ENCODE assay signal across 9 mouse cellular contexts in the genomic region with DNA sequence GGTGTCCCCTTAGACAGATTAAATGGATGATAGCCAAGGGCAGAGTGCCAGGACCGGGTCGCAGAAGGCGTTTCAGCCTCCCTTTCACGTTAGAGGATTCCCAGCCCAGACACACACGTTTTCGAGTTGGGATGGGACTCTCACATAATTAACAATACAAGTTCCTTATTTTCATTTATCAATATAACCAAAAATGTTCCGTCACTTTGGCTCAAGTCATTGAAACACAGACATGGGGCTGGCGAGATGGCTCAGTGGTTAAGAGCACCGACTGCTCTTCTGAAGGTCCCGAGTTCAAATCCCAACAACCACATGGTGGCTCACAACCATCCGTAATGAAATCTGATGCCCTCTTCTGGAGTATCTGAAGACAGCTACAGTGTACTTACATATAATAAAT. TPM values are rescaled to one million over a fixed set of nuclear protein-coding genes. Genes with fewer than 3 reads are reported as not detected.
DNase-seq lines count a peak whose midpoint lies in the region; ATAC-seq and TF ChIP-seq lines count a peak whose summit lies in the region.
"Not testable (repeated sequence)": the region's sequence is repeated elsewhere in the genome, so short reads cannot be mapped to it uniquely, and the experiment has no call there.
"Had no signal": no experiment of that assay in that cellular context is flagged by ENCODE, and none has a peak within 500 bp of the region (broad histone marks: within the 10 kb centered on the region; RNA-seq: fewer than 3 reads in every experiment).

No protein-coding gene starts in this region.

- not testable (repeated sequence) for H3K27me3 ChIP-seq in embryonic facial prominence, embryonic 11.5 days (ENCODE audit: control insufficient read depth, insufficient read depth, low read length); forebrain, embryonic 15.5 days; heart, embryonic 15.5 days; intestine, embryonic 15.5 days (replicated peaks); limb, embryonic 12.5 days; lung, embryonic 15.5 days; myocyte (ENCODE audit: control insufficient read depth, insufficient read depth, insufficient read length); testis, adult 2 months (ENCODE audit: control insufficient read depth, insufficient read depth, low read length)

- not testable (repeated sequence) for TF ChIP-seq CTCF in testis, adult 2 months (IDR thresholded peaks at IDR 0.05; ENCODE audit: control insufficient read depth, insufficient read depth, insufficient replicate concordance, low read depth, low read length)

- not testable (repeated sequence) for DNase-seq in embryonic facial prominence, embryonic 11.5 days (ENCODE audit: low spot score)

- H3K4me1 ChIP-seq in embryonic facial prominence, embryonic 11.5 days (ENCODE audit: control insufficient read depth, insufficient read depth, low read length); heart, embryonic 15.5 days (replicated peaks); intestine, embryonic 15.5 days (replicated peaks); limb, embryonic 12.5 days (replicated peaks); lung, embryonic 15.5 days; testis, adult 2 months (ENCODE audit: control insufficient read depth, insufficient read depth, low read length): not testable (repeated sequence)
- peaks cover 12% of the 10 kb centered on the region for H3K4me1 ChIP-seq in forebrain, embryonic 15.5 days

- H3K4me3 ChIP-seq in embryonic facial prominence, embryonic 11.5 days (ENCODE audit: low read depth, low read length): not testable (repeated sequence)
- peak overlapping the region; percentile 43 for H3K4me3 ChIP-seq in forebrain, embryonic 15.5 days
- H3K4me3 ChIP-seq in heart, embryonic 15.5 days: peak overlapping the region; percentile 57
- peak overlapping the region; percentile 44 for H3K4me3 ChIP-seq in intestine, embryonic 15.5 days (replicated peaks)
- H3K4me3 ChIP-seq in limb, embryonic 12.5 days (replicated peaks): peak overlapping the region; percentile 41
- H3K4me3 ChIP-seq in lung, embryonic 15.5 days: peak overlapping the region; percentile 41
- H3K4me3 ChIP-seq in myocyte: peak overlapping the region; percentile 26
- H3K4me3 ChIP-seq in testis, adult 2 months (ENCODE audit: control insufficient read depth, low read depth, low read length): 0 out of 2 replicates have a peak overlapping the region, but pooled peaks have one; percentile 14

- TF ChIP-seq POLR2A in myocyte (IDR thresholded peaks at IDR 0.05; ENCODE audit: insufficient read length, low read depth); testis, adult 2 months (IDR thresholded peaks at IDR 0.05; ENCODE audit: control insufficient read depth, low read depth, low read length): not testable (repeated sequence)

- not testable (repeated sequence) for H3K9me3 ChIP-seq in embryonic facial prominence, embryonic 11.5 days (replicated peaks; ENCODE audit: control insufficient read depth, low read length); forebrain, embryonic 15.5 days; heart, embryonic 15.5 days (replicated peaks); intestine, embryonic 15.5 days; limb, embryonic 12.5 days; lung, embryonic 15.5 days

- 61% methylated on average over 11 of the region's 11 CpGs for WGBS in embryonic facial prominence, embryonic 11.5 days
- 35% methylated on average over 11 of the region's 11 CpGs for WGBS in forebrain, embryonic 15.5 days
- 48% methylated on average over 11 of the region's 11 CpGs for WGBS in heart, embryonic 15.5 days
- 54% methylated on average over 11 of the region's 11 CpGs for WGBS in intestine, embryonic 15.5 days
- WGBS in limb, embryonic 12.5 days: 55% methylated on average over 11 of the region's 11 CpGs
- 42% methylated on average over 11 of the region's 11 CpGs for WGBS in lung, embryonic 15.5 days

- ATAC-seq in embryonic facial prominence, embryonic 11.5 days (replicated peaks; ENCODE audit: insufficient number of reproducible peaks, low FRiP score, low TSS enrichment, low read depth); heart, embryonic 15.5 days (replicated peaks; ENCODE audit: insufficient number of reproducible peaks, insufficient read depth, low FRiP score, low read depth); intestine, embryonic 15.5 days; limb, embryonic 12.5 days (ENCODE audit: insufficient number of reproducible peaks, insufficient read depth, low FRiP score, low TSS enrichment, low read depth); lung, embryonic 15.5 days (ENCODE audit: borderline replicate concordance, extremely low read depth, low FRiP score, low TSS enrichment): not testable (repeated sequence)
- ATAC-seq in forebrain, embryonic 15.5 days (replicated peaks): peak; percentile 6

- H3K27ac ChIP-seq in embryonic facial prominence, embryonic 11.5 days (replicated peaks; ENCODE audit: low read depth, low read length); intestine, embryonic 15.5 days; lung, embryonic 15.5 days; testis, adult 2 months (ENCODE audit: control insufficient read depth, insufficient read depth, low read depth, low read length): not testable (repeated sequence)
- H3K27ac ChIP-seq in forebrain, embryonic 15.5 days (replicated peaks): peak overlapping the region; percentile 80
- peak overlapping the region; percentile 77 for H3K27ac ChIP-seq in heart, embryonic 15.5 days
- H3K27ac ChIP-seq in limb, embryonic 12.5 days: peak overlapping the region; percentile 84; the same call in 1 of the 2 replicates

- H3K4me2 ChIP-seq in embryonic facial prominence, embryonic 11.5 days (ENCODE audit: low read depth, low read length): peak overlapping the region; percentile 46; the same call in 1 of the 2 replicates
- peak overlapping the region; percentile 61 for H3K4me2 ChIP-seq in forebrain, embryonic 15.5 days (replicated peaks)
- H3K4me2 ChIP-seq in heart, embryonic 15.5 days: peak overlapping the region; percentile 72
- peak overlapping the region; percentile 71 for H3K4me2 ChIP-seq in intestine, embryonic 15.5 days (replicated peaks)
- H3K4me2 ChIP-seq in limb, embryonic 12.5 days: peak overlapping the region; percentile 53
- H3K4me2 ChIP-seq in lung, embryonic 15.5 days: peak overlapping the region; percentile 62
- peak overlapping the region; percentile 99 for H3K4me2 ChIP-seq in myocyte (ENCODE audit: low read depth)

- H3ac ChIP-seq in myocyte (ENCODE audit: control insufficient read depth, insufficient read length): not testable (repeated sequence)

- not testable (repeated sequence) for H3K9ac ChIP-seq in embryonic facial prominence, embryonic 11.5 days (replicated peaks; ENCODE audit: low read length); heart, embryonic 15.5 days; intestine, embryonic 15.5 days; limb, embryonic 12.5 days (replicated peaks); lung, embryonic 15.5 days
- H3K9ac ChIP-seq in forebrain, embryonic 15.5 days (replicated peaks): peak overlapping the region; percentile 18; the same call in 1 of the 2 replicates

- H3K79me2 ChIP-seq in myocyte (ENCODE audit: control insufficient read depth, insufficient read depth): not testable (repeated sequence)

- H3K36me3 ChIP-seq in embryonic facial prominence, embryonic 11.5 days (replicated peaks; ENCODE audit: control insufficient read depth, insufficient read depth, low read depth, low read length); forebrain, embryonic 15.5 days; heart, embryonic 15.5 days; intestine, embryonic 15.5 days; limb, embryonic 12.5 days; lung, embryonic 15.5 days; myocyte (ENCODE audit: control insufficient read depth, insufficient read depth); testis, adult 2 months (ENCODE audit: control insufficient read depth, insufficient read depth, low read length): not testable (repeated sequence)

RNA-seq across cellular contexts. Expression of a gene that starts 37.2 kb away (rescaled TPM):
- not detected in 2 replicates for polyA plus RNA-seq in embryonic facial prominence, embryonic 11.5 days (2014; fragmentation: Nextera tagmentation; extraction: Ambion mirVana)
- 0.66 and 1.0 TPM in 2 replicates for polyA plus RNA-seq in forebrain, embryonic 15.5 days (2015; fragmentation: Nextera tagmentation; extraction: Ambion mirVana)
- polyA plus RNA-seq in heart, embryonic 15.5 days (2015; fragmentation: Nextera tagmentation; extraction: Ambion mirVana): 0.30 and 0.39 TPM in 2 replicates
- not detected in 2 replicates for polyA plus RNA-seq in intestine, embryonic 15.5 days (2015; fragmentation: Nextera tagmentation; extraction: Ambion mirVana)
- polyA plus RNA-seq in limb, embryonic 12.5 days (2016; fragmentation: Nextera tagmentation; extraction: Ambion mirVana): 0.18 and 0.23 TPM in 2 replicates
- not detected in 2 replicates for polyA plus RNA-seq in lung, embryonic 15.5 days (2015; fragmentation: Nextera tagmentation; extraction: Ambion mirVana)
- not detected for polyA plus RNA-seq in myocyte (2012; fragmentation: generic; extraction: Trizol)
- polyA plus RNA-seq in testis, adult 2 months (2012; rRNA removed): 52.4 and 66.8 TPM in 2 replicates
- polyA plus RNA-seq: inflammation-experienced regulatory T-cells, adult 6 months had no signal

RNA-seq across cellular contexts. Expression of a gene that starts 53.9 kb away (rescaled TPM):
- 5.0 and 6.2 TPM in 2 replicates for polyA plus RNA-seq in embryonic facial prominence, embryonic 11.5 days (2014; fragmentation: Nextera tagmentation; extraction: Ambion mirVana)
- polyA plus RNA-seq in forebrain, embryonic 15.5 days (2015; fragmentation: Nextera tagmentation; extraction: Ambion mirVana): 22.3 and 22.4 TPM in 2 replicates
- 3.6 and 4.3 TPM in 2 replicates for polyA plus RNA-seq in heart, embryonic 15.5 days (2015; fragmentation: Nextera tagmentation; extraction: Ambion mirVana)
- 0.74 and 1.1 TPM in 2 replicates for polyA plus RNA-seq in intestine, embryonic 15.5 days (2015; fragmentation: Nextera tagmentation; extraction: Ambion mirVana)
- 3.5 and 3.7 TPM in 2 replicates for polyA plus RNA-seq in limb, embryonic 12.5 days (2016; fragmentation: Nextera tagmentation; extraction: Ambion mirVana)
- polyA plus RNA-seq in lung, embryonic 15.5 days (2015; fragmentation: Nextera tagmentation; extraction: Ambion mirVana): 0.83 and 1.0 TPM in 2 replicates
- polyA plus RNA-seq in myocyte (2012; fragmentation: generic; extraction: Trizol): 1.1 TPM
- 22.4 and 28.8 TPM in 2 replicates for polyA plus RNA-seq in testis, adult 2 months (2012; rRNA removed)
- polyA plus RNA-seq: inflammation-experienced regulatory T-cells, adult 6 months had no signal

RNA-seq across cellular contexts. Expression of a gene that starts 54.7 kb away (rescaled TPM):
- 642 and 648 TPM in 2 replicates for polyA plus RNA-seq in embryonic facial prominence, embryonic 11.5 days (2014; fragmentation: Nextera tagmentation; extraction: Ambion mirVana)
- polyA plus RNA-seq in forebrain, embryonic 15.5 days (2015; fragmentation: Nextera tagmentation; extraction: Ambion mirVana): 243 and 250 TPM in 2 replicates
- polyA plus RNA-seq in heart, embryonic 15.5 days (2015; fragmentation: Nextera tagmentation; extraction: Ambion mirVana): 302 and 315 TPM in 2 replicates
- polyA plus RNA-seq in intestine, embryonic 15.5 days (2015; fragmentation: Nextera tagmentation; extraction: Ambion mirVana): 484 and 495 TPM in 2 replicates
- 499 and 503 TPM in 2 replicates for polyA plus RNA-seq in limb, embryonic 12.5 days (2016; fragmentation: Nextera tagmentation; extraction: Ambion mirVana)
- polyA plus RNA-seq in lung, embryonic 15.5 days (2015; fragmentation: Nextera tagmentation; extraction: Ambion mirVana): 529 TPM in 2 replicates
- polyA plus RNA-seq in myocyte (2012; fragmentation: generic; extraction: Trizol): 203 TPM
- polyA plus RNA-seq in testis, adult 2 months (2012; rRNA removed): 115 and 129 TPM in 2 replicates

Comparison
In these comparisons a context has a peak if more than half of its experiments do, and no peak if none do; other contexts are left out.
1. H3K4me2 ChIP-seq: peak in every context shown above with its lines; median percentile 99 in myocyte; 72 in heart, embryonic 15.5 days; 71 in intestine, embryonic 15.5 days; 62 in lung, embryonic 15.5 days; 61 in forebrain, embryonic 15.5 days; 53 in limb, embryonic 12.5 days; 46 in embryonic facial prominence, embryonic 11.5 days.
2. RNA of a gene that starts 37.2 kb away (polyA plus RNA-seq): 52.4 to 66.8 TPM in testis, adult 2 months; 0.66 to 1.0 TPM in forebrain, embryonic 15.5 days, 0.30 to 0.39 TPM in heart, embryonic 15.5 days, 0.18 to 0.23 TPM in limb, embryonic 12.5 days, not detected in embryonic facial prominence, embryonic 11.5 days, not detected in intestine, embryonic 15.5 days, not detected in lung, embryonic 15.5 days and not detected in myocyte (single experiment); every median in the first group is over 10 times any median in the second.